Mouse (Mus musculus) E14TG2a.4 (cell line): ENCODE results near the gene Gm45716.
A peak's percentile ranks its signal among the peaks of the same experiment; 100 is the strongest.

Experiments used
- CTCF ChIP-seq: conservative IDR thresholded peaks from 2 replicates; pipeline ENCODE4 v1.5.1; 2014; ENCODE audit warnings: low read length
- NANOG ChIP-seq: IDR thresholded peaks from 2 replicates; pipeline ENCODE4 v1.6.1; 2014; ENCODE audit warnings: borderline replicate concordance, low read length, mixed read lengths

DNA sequence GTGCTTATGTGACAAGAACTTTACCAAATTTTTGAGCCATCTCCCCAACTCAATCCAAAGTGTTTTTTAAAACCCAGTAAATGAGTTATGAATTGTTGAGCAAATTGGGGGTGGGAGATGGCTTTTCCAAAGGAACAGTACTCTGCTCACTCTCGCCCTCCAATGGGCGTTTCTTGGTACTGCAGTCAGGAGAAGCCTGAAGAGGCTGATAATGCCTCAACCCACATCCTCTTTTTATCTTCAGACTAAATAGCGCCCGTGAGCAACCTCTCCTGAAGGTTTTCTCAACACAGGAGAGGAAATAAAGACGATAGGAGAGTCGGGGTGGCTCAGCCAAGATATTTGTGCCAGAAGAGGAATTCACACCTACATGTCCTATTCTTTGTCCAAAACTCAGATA lies 19.7 kb upstream of the Gm45716 start:
- TF ChIP-seq CTCF (peak; percentile 95), NANOG (no peak)
